Mouse (Mus musculus): ENCODE measurements around the gene Copb1. TPM values are rescaled to one million over a fixed set of nuclear protein-coding genes. Genes with fewer than 3 reads are reported as not detected.
"Not testable (repeated sequence)": the region's sequence is repeated elsewhere in the genome, so short reads cannot be mapped to it uniquely, and the experiment has no call there.

Gene Copb1
- polyA plus RNA-seq, 1 experiment from 2014 or later: 116 TPM

GRCm38 (mm10) chr7:114196588-114196987 lies 57.9 kb downstream of the Copb1 start:
- H3K27ac ChIP-seq; H3K4me2 ChIP-seq (ENCODE audit: low read length); H3K27me3 ChIP-seq (ENCODE audit: insufficient read depth, low read length); ATAC-seq (replicated peaks; ENCODE audit: low FRiP score, low read depth); H3K9me3 ChIP-seq (replicated peaks; ENCODE audit: low read length); H3K36me3 ChIP-seq (ENCODE audit: insufficient read depth, low read length); DNase-seq (ENCODE audit: low spot score); H3K4me1 ChIP-seq (replicated peaks; ENCODE audit: insufficient read depth, low read length); H3K4me3 ChIP-seq (replicated peaks; ENCODE audit: low read depth, low read length); H3K9ac ChIP-seq (ENCODE audit: low read depth, low read length): not testable (repeated sequence)
- 93% methylated on average over 2 of the region's 2 CpGs for WGBS
- TF ChIP-seq CTCF (IDR thresholded peaks at IDR 0.05; ENCODE audit: low read depth): 0 out of 2 replicates have a peak, but pooled peaks have one; percentile 16

DNA sequence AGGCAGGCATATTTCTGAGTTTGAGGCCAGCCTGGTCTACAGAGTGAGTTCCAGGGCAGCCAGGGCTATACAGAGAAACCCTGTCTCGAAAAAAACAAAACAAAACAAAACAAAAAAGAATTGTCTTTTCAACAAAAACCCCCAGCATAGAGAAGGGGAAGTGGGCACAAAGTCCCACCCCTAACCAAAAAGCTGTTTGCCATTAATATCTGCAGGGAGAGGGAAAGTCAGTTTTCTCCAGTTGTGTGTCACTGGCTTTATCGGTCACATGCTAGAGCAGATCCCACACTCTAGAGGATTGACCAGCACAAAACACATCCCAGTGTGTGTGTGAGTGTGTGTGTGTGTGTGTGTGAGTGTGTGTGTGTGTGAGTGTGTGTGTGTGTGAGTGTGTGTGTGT lies 59.7 kb downstream of the Copb1 start:
- H3K4me1 ChIP-seq (replicated peaks; ENCODE audit: insufficient read depth, low read length); H3K27me3 ChIP-seq (ENCODE audit: insufficient read depth, low read length); ATAC-seq (replicated peaks; ENCODE audit: low FRiP score, low read depth); H3K4me2 ChIP-seq (ENCODE audit: low read length); H3K36me3 ChIP-seq (ENCODE audit: insufficient read depth, low read length); H3K27ac ChIP-seq; H3K9ac ChIP-seq (ENCODE audit: low read depth, low read length); H3K4me3 ChIP-seq (replicated peaks; ENCODE audit: low read depth, low read length); H3K9me3 ChIP-seq (replicated peaks; ENCODE audit: low read length); DNase-seq (ENCODE audit: low spot score): not testable (repeated sequence)
- 76% methylated on average over 2 of the region's 2 CpGs for WGBS

DNA sequence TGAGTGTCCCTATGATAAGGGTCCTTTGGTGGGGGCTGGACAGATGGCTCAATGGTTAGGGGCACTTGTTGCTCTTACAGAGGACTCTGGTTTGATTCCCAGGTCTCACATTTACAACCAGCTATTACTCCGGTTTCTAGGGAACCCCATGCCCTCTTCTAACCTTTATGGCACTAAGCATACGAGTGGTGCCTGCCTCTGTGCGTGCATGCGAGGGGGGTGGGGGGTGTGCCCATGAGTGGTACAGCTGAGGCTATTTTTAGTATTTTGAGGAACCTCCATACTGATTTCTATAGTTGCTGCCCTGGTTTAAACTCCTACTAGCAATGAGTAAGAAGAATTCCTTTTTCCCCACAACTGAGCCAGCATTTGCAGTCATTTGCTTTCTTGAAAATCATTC lies 60.3 kb downstream of the Copb1 start:
- TF ChIP-seq CTCF (IDR thresholded peaks at IDR 0.05; ENCODE audit: low read depth): no peak
- no peaks in the 10 kb centered on the region for H3K36me3 ChIP-seq (ENCODE audit: insufficient read depth, low read length)
- 66% methylated on average over 4 of the region's 4 CpGs for WGBS
- H3K4me1 ChIP-seq (replicated peaks; ENCODE audit: insufficient read depth, low read length): no peaks in the 10 kb centered on the region
- H3K4me3 ChIP-seq (replicated peaks; ENCODE audit: low read depth, low read length): no peak overlapping the region
- H3K27me3 ChIP-seq (ENCODE audit: insufficient read depth, low read length): no peaks in the 10 kb centered on the region
- H3K9me3 ChIP-seq (replicated peaks; ENCODE audit: low read length): no peaks in the 10 kb centered on the region
- H3K27ac ChIP-seq: no peak overlapping the region
- DNase-seq (ENCODE audit: low spot score) (no peak), ATAC-seq (replicated peaks; ENCODE audit: low FRiP score, low read depth) (no peak)
- no peak overlapping the region for H3K9ac ChIP-seq (ENCODE audit: low read depth, low read length)
- no peak overlapping the region for H3K4me2 ChIP-seq (ENCODE audit: low read length)

- no peak for TF ChIP-seq CTCF (IDR thresholded peaks at IDR 0.05; ENCODE audit: low read depth)
- no peak for DNase-seq (ENCODE audit: low spot score)
- no peak for ATAC-seq (replicated peaks; ENCODE audit: low FRiP score, low read depth)
- Histone ChIP-seq H3K9ac (ENCODE audit: low read depth, low read length) (no peak overlapping the region), H3K4me3 (replicated peaks; ENCODE audit: low read depth, low read length) (no peak overlapping the region), H3K27me3 (ENCODE audit: insufficient read depth, low read length) (no peaks in the 10 kb centered on the region), H3K4me2 (ENCODE audit: low read length) (no peak overlapping the region), H3K36me3 (ENCODE audit: insufficient read depth, low read length) (no peaks in the 10 kb centered on the region), H3K9me3 (replicated peaks; ENCODE audit: low read length) (no peaks in the 10 kb centered on the region), H3K27ac (no peak overlapping the region), H3K4me1 (replicated peaks; ENCODE audit: insufficient read depth, low read length) (no peaks in the 10 kb centered on the region)
- 75% methylated on average over 6 of the region's 6 CpGs for WGBS
These were observed 61.0 kb downstream of the Copb1 start for GRCm38 (mm10) chr7:114193284-114194067.

DNA sequence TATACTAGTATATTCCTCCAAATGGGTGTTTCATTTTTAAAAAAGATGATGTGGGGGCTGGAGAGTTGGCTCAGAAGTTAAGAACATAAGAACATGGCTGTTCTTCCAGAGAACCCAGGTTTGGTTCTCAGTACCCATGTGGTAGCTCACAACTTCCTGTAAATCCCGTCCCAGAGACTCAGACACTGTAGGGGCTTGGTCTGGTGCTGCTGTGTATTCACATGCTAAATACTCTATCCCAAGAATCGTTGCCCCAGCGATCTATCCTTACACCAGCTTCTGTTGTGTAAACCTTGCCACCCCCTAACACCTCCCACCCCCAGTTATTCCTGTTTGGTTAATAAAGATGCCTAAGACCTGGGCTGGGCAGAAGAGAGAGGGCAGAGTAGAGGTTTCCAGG lies 61.9 kb downstream of the Copb1 start:
- WGBS: 63% methylated on average over 3 of the region's 3 CpGs
- Histone ChIP-seq H3K36me3 (ENCODE audit: insufficient read depth, low read length) (no peaks in the 10 kb centered on the region), H3K9ac (ENCODE audit: low read depth, low read length) (no peak overlapping the region), H3K4me1 (replicated peaks; ENCODE audit: insufficient read depth, low read length) (no peaks in the 10 kb centered on the region), H3K4me2 (ENCODE audit: low read length) (no peak overlapping the region), H3K9me3 (replicated peaks; ENCODE audit: low read length) (no peaks in the 10 kb centered on the region), H3K27ac (no peak overlapping the region), H3K4me3 (replicated peaks; ENCODE audit: low read depth, low read length) (no peak overlapping the region), H3K27me3 (ENCODE audit: insufficient read depth, low read length) (no peaks in the 10 kb centered on the region)
- TF ChIP-seq CTCF (IDR thresholded peaks at IDR 0.05; ENCODE audit: low read depth): no peak
- ATAC-seq (replicated peaks; ENCODE audit: low FRiP score, low read depth) (no peak), DNase-seq (ENCODE audit: low spot score) (no peak)

GRCm38 (mm10) chr7:114183416-114183815 lies 71.1 kb downstream of the Copb1 start:
- 60% methylated on average over 6 of the region's 6 CpGs for WGBS

DNA sequence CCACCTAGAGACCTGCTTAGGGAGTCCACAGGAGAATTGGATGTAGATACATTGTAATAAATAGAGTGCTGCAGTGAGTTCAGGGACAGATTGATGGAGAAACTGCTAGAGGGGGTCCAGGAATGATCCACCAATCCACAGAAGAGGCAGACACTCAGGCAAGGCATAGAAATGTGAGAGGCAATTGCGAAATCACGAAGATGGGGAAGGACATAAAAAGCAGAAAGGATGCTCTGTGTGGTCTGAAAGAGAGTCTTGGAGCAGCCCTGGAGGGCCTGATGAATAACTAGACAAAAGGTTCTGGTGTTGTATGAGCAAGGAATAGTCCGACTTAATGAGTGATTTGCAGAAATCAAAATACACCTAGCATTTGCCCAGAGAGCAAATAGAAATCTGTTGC lies 71.8 kb downstream of the Copb1 start:
- H3K27ac ChIP-seq: no peak overlapping the region
- H3K36me3 ChIP-seq (ENCODE audit: insufficient read depth, low read length): no peaks in the 10 kb centered on the region
- no peaks in the 10 kb centered on the region for H3K4me1 ChIP-seq (replicated peaks; ENCODE audit: insufficient read depth, low read length)
- H3K9me3 ChIP-seq (replicated peaks; ENCODE audit: low read length): no peaks in the 10 kb centered on the region
- no peak for TF ChIP-seq CTCF (IDR thresholded peaks at IDR 0.05; ENCODE audit: low read depth)
- H3K4me2 ChIP-seq (ENCODE audit: low read length): no peak overlapping the region
- H3K9ac ChIP-seq (ENCODE audit: low read depth, low read length): no peak overlapping the region
- no peak for ATAC-seq (replicated peaks; ENCODE audit: low FRiP score, low read depth)
- 82% methylated on average over 3 of the region's 3 CpGs for WGBS
- H3K27me3 ChIP-seq (ENCODE audit: insufficient read depth, low read length): no peaks in the 10 kb centered on the region
- no peak for DNase-seq (ENCODE audit: low spot score)
- H3K4me3 ChIP-seq (replicated peaks; ENCODE audit: low read depth, low read length): no peak overlapping the region

More at GRCm38 (mm10) chr7:114183416-114183815, 71.1 kb downstream of the Copb1 start:
- Histone ChIP-seq H3K4me1 (replicated peaks; ENCODE audit: insufficient read depth, low read length) (no peaks in the 10 kb centered on the region), H3K9ac (ENCODE audit: low read depth, low read length) (no peak overlapping the region), H3K27ac (no peak overlapping the region), H3K4me3 (replicated peaks; ENCODE audit: low read depth, low read length) (no peak overlapping the region), H3K4me2 (ENCODE audit: low read length) (no peak overlapping the region), H3K36me3 (ENCODE audit: insufficient read depth, low read length) (no peaks in the 10 kb centered on the region), H3K27me3 (ENCODE audit: insufficient read depth, low read length) (no peaks in the 10 kb centered on the region), H3K9me3 (replicated peaks; ENCODE audit: low read length) (no peaks in the 10 kb centered on the region)
- ATAC-seq (replicated peaks; ENCODE audit: low FRiP score, low read depth) (no peak), DNase-seq (ENCODE audit: low spot score) (no peak)
- TF ChIP-seq CTCF (IDR thresholded peaks at IDR 0.05; ENCODE audit: low read depth): no peak
